Comparison of ENCODE assay signal across 25 mouse cellular contexts in the genomic region with DNA sequence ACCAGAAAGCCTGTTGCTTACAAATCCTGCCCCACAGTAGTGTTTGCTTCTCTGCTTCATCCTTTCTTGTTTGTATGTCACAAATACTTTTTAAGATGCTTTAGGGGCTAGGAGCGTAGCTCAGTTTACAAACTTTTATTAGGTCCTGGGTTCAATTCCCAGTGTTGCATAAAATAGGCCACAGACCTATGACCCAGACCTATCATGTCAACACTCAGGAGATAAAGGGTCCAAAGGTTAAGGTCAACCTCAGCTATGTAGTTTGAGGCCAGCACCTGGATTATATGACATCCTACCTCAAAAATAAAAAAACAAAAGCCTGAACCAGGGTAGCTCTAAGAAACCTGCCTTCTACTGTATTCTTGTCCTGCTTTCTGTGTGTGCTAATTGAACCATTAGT. TPM values are rescaled to one million over a fixed set of nuclear protein-coding genes. Genes with fewer than 3 reads are reported as not detected.
"Had no signal": no experiment of that assay in that cellular context is flagged by ENCODE, and none has a peak within 500 bp of the region (broad histone marks: within the 10 kb centered on the region; RNA-seq: fewer than 3 reads in every experiment).

No protein-coding gene starts in this region.

- H3K27me3 ChIP-seq: kidney, embryonic 15.5 days; limb, embryonic 12.5 days; limb, embryonic 15.5 days; midbrain, embryonic 13.5 days had no signal

- ATAC-seq: inflammation-experienced regulatory T-cells, adult 6 months; lung, postnatal 0 days; midbrain, embryonic 13.5 days had no signal

- H3K4me2 ChIP-seq: kidney, embryonic 15.5 days; limb, embryonic 12.5 days; limb, embryonic 15.5 days; lung, embryonic 14.5 days; midbrain, embryonic 13.5 days had no signal

- H3K9me3 ChIP-seq: kidney, embryonic 15.5 days; limb, embryonic 12.5 days; limb, embryonic 15.5 days; midbrain, embryonic 13.5 days had no signal

- DNase-seq: kidney, adult 11 months; kidney, adult 8-10 months; kidney, postnatal 10 days; kidney, postnatal 36 days; layer of hippocampus, postnatal 36 days; left cerebral cortex, postnatal 4 days; lung, embryonic 14.5 days; thymus, adult 18-20 months; thymus, postnatal 36 days had no signal

- H3K27ac ChIP-seq: kidney, embryonic 15.5 days; limb, embryonic 12.5 days; limb, embryonic 15.5 days; macrophage; midbrain, embryonic 13.5 days had no signal

- H3K9ac ChIP-seq: kidney, embryonic 15.5 days; limb, embryonic 12.5 days; limb, embryonic 15.5 days; lung, embryonic 14.5 days; midbrain, embryonic 13.5 days had no signal

- H3K4me3 ChIP-seq: kidney, embryonic 15.5 days; limb, embryonic 12.5 days; limb, embryonic 15.5 days; midbrain, embryonic 13.5 days had no signal

RNA-seq across cellular contexts. Expression of gene AC140267.1, which starts 13.0 kb away (rescaled TPM):
- total RNA-seq: midbrain, postnatal 0 days had no signal
- polyA plus RNA-seq: kidney, embryonic 15.5 days; limb, embryonic 15.5 days; lung, embryonic 14.5 days; lung, postnatal 0 days; macrophage; midbrain, embryonic 13.5 days; neural tube, embryonic 11.5 days; neural tube, embryonic 14.5 days; small intestine, adult 2 months; spleen, adult 2 months; testis, adult 2 months; urinary bladder, adult 2 months had no signal

RNA-seq across cellular contexts. Expression of gene Cacna1i, which starts 38.4 kb away (rescaled TPM):
- total RNA-seq: megakaryocyte, adult 5-6 weeks had no signal
- polyA plus RNA-seq: limb, embryonic 12.5 days; lung, embryonic 14.5 days; lung, postnatal 0 days; macrophage; stomach, embryonic 16.5 days had no signal
